Mouse (Mus musculus): Measurements from ENCODE around the gene Glis3.

DNA sequence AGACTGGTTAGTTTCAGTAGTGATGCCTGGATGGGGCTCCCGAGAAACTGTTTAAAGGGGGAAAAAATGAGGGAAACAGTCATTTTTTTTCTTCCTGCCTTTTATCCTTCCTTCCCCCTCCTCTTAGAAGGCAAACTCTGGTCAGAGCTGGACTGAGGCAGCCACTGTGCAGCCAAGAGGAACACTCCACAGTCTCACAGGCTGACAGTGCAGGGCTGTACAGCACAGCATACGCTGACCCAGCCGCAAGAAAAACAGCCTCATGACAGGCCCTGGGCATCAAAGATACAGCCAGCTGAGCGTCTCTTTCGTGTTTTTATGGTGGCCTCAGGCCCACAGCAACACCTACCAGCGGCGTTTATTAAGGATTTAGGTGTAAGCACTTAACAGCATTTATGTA lies 19.0 kb downstream of the Glis3 start:
- TF ChIP-seq CTCF (IDR thresholded peaks at IDR 0.05) (no peak), EP300 (IDR thresholded peaks at IDR 0.05) (no peak)
